Mouse (Mus musculus) liver, embryonic 14.5 days (tissue): ENCODE measurements around the gene Klk9. TPM values are rescaled to one million over a fixed set of nuclear protein-coding genes. Genes with fewer than 3 reads are reported as not detected.

Source experiments
- ATAC-seq: fragments of 200-750 bp; cut with Nextera tagmentation; 2 replicates; pipeline ENCODE4 v1.8.0; 2017; ENCODE audit warnings: moderate number of reproducible peaks, mild to moderate bottlenecking, moderate library complexity; ENCODE audit not compliant: insufficient read depth
- DNase-seq, 3 experiments: peaks; one replicate each; pipeline ENCODE4 v3.0.0-alpha.2; 2012 to 2013; ENCODE audit warnings: low read depth in 3 of 3, low spot score in 3 of 3
- H3K27ac ChIP-seq: fragments of 300-500 bp; sonication (generic); 2 replicates; pipeline ENCODE4 v1.5.1; 2014; ENCODE audit warnings: moderate library complexity, mild to moderate bottlenecking, control low read depth, inconsistent platforms
- H3K27me3 ChIP-seq: fragments of 300-500 bp; sonication (generic); 2 replicates; pipeline ENCODE4 v1.6.1; 2014; ENCODE audit warnings: mild to moderate bottlenecking, low read length, moderate library complexity; ENCODE audit not compliant: control insufficient read depth, insufficient read depth
- H3K36me3 ChIP-seq: fragments of 300-500 bp; sonication (generic); replicated peaks from 2 replicates; pipeline ENCODE4 v1.6.1; 2014; ENCODE audit warnings: low read depth; ENCODE audit not compliant: control insufficient read depth, insufficient read depth
- H3K4me1 ChIP-seq, 2 experiments: fragments of 200-500 bp in 1 of 2; fragments of 300-500 bp in 1 of 2; sonication (generic) in 1 of 2; replicated peaks; 2 replicates each; pipeline ENCODE4 v1.6.1; 2012 to 2014; ENCODE audit warnings: antibody characterized with exemption in 1 of 2, inconsistent platforms in 1 of 2, low read length in 1 of 2; ENCODE audit not compliant: control insufficient read depth in 2 of 2, insufficient read depth in 2 of 2
- H3K4me2 ChIP-seq: fragments of 300-500 bp; sonication (generic); 2 replicates; pipeline ENCODE4 v1.6.1; 2014; ENCODE audit warnings: low read depth, mild to moderate bottlenecking, control low read depth, moderate library complexity
- H3K4me3 ChIP-seq, 2 experiments: fragments of 200-500 bp in 1 of 2; fragments of 300-500 bp in 1 of 2; sonication (generic) in 1 of 2; 2 replicates each; pipeline ENCODE4 v1.5.1; 2012 to 2014; ENCODE audit warnings: low read depth in 2 of 2, low read length in 2 of 2, mild to moderate bottlenecking in 2 of 2, control low read depth in 1 of 2, inconsistent platforms in 1 of 2, moderate library complexity in 1 of 2; ENCODE audit not compliant: insufficient read depth in 1 of 2
- H3K9ac ChIP-seq: fragments of 300-500 bp; sonication (generic); replicated peaks from 2 replicates; pipeline ENCODE4 v1.6.1; 2014; ENCODE audit warnings: mild to moderate bottlenecking, control low read depth, moderate library complexity
- H3K9me3 ChIP-seq: fragments of 300-500 bp; sonication (generic); 2 replicates; pipeline ENCODE4 v1.6.1; 2016; ENCODE audit warnings: low read length, mixed read lengths; ENCODE audit not compliant: control insufficient read depth
- CTCF ChIP-seq: IDR thresholded peaks from 2 replicates; pipeline ENCODE4 v1.5.1; 2016; ENCODE audit warnings: antibody characterized with exemption, low read depth, control low read depth
- EP300 ChIP-seq: IDR thresholded peaks from 2 replicates; pipeline ENCODE4 v1.6.1; 2016; ENCODE audit warnings: antibody characterized with exemption, low read depth
- WGBS: fragments of 180-500 bp; shearing (Covaris S2); extraction: QIAGEN DNeasy Blood & Tissue Kit; methylation state at CpG from one replicate; pipeline ENCODE4 v1.1.7; 2014; ENCODE audit not compliant: insufficient replicate concordance; 5-methylcytosine and 5-hydroxymethylcytosine counted together
- polyA plus RNA-seq, 2 experiments: library from polyadenylated mRNA; depleted of rRNA in 1 of 2; stranded (reverse) in 1 of 2; unstranded in 1 of 2; fragments of >200 nt; fragmentation: Nextera tagmentation in 1 of 2; extraction: Ambion mirVana in 1 of 2; gene quantifications; 2 replicates each; pipeline versions ENCODE4 v1.2.1 to v1.2.3; 2012 to 2014

Klk9 gene
- polyA plus RNA-seq, 2 experiments, result not detected

GRCm38 (mm10) chr7:43799876-43800275 lies 8.2 kb downstream of the Klk9 start:
- no peaks in the 10 kb centered on the region for H3K36me3 ChIP-seq
- H3K9ac ChIP-seq, result no peak overlapping the region
- H3K4me2 ChIP-seq, result no peak overlapping the region
- no peaks in the 10 kb centered on the region for H3K9me3 ChIP-seq
- no peak overlapping the region for H3K27ac ChIP-seq
- 52% methylated on average over 7 of the region's 7 CpGs for WGBS
- peaks cover 15% of the 10 kb centered on the region for H3K27me3 ChIP-seq
- H3K4me1 ChIP-seq, result no peaks in the 10 kb centered on the region
- TF ChIP-seq EP300 (no peak), CTCF (no peak)
- DNase-seq (no peak), ATAC-seq (no peak)
- no peak overlapping the region for H3K4me3 ChIP-seq

- Histone ChIP-seq H3K36me3 (no peaks in the 10 kb centered on the region), H3K9ac (no peak within 1 kb of the TSS), H3K4me3 (no peak within 1 kb of the TSS), H3K27ac (no peak within 1 kb of the TSS), H3K4me2 (no peak within 1 kb of the TSS), H3K27me3 (no peaks in the 10 kb centered on the region), H3K9me3 (no peaks in the 10 kb centered on the region), H3K4me1 (no peaks in the 10 kb centered on the region)
- DNase-seq (no peak), ATAC-seq (no peak)
- TF ChIP-seq EP300, result no peak
- no peak for TF ChIP-seq CTCF
- 47% methylated on average over 5 of the region's 5 CpGs for WGBS
These were observed 19.3 kb downstream of the Klk9 start, which contains the start of gene Klk7 for GRCm38 (mm10) chr7:43810994-43811393. Gene Klk7, plus strand, starts transcription at chr7:43811294.

- H3K4me3 ChIP-seq, result no peak overlapping the region
- TF ChIP-seq CTCF (no peak), EP300 (no peak)
- no peak for ATAC-seq
- H3K4me1 ChIP-seq, result no peaks in the 10 kb centered on the region
- 59% methylated on average over 7 of the region's 7 CpGs for WGBS
- no peak overlapping the region for H3K4me2 ChIP-seq
- H3K9me3 ChIP-seq, result no peaks in the 10 kb centered on the region
- no peak overlapping the region for H3K27ac ChIP-seq
- no peaks in the 10 kb centered on the region for H3K36me3 ChIP-seq
- DNase-seq, result no peak
- no peak overlapping the region for H3K9ac ChIP-seq
- H3K27me3 ChIP-seq, result no peaks in the 10 kb centered on the region
These were observed 23.5 kb downstream of the Klk9 start for GRCm38 (mm10) chr7:43815211-43815610.

- no peaks in the 10 kb centered on the region for H3K9me3 ChIP-seq
- H3K27me3 ChIP-seq, result no peaks in the 10 kb centered on the region
- no peak overlapping the region for H3K4me2 ChIP-seq
- TF ChIP-seq EP300 (no peak), CTCF (no peak)
- H3K27ac ChIP-seq, result no peak overlapping the region
- no peaks in the 10 kb centered on the region for H3K36me3 ChIP-seq
- H3K4me3 ChIP-seq, result no peak overlapping the region
- ATAC-seq (no peak), DNase-seq (no peak)
- H3K4me1 ChIP-seq, result no peaks in the 10 kb centered on the region
- H3K9ac ChIP-seq, result no peak overlapping the region
These were observed 25.1 kb downstream of the Klk9 start for GRCm38 (mm10) chr7:43816746-43817145.

GRCm38 (mm10) chr7:43821581-43821980 lies 29.9 kb downstream of the Klk9 start:
- H3K27me3 ChIP-seq, result no peaks in the 10 kb centered on the region
- no peaks in the 10 kb centered on the region for H3K36me3 ChIP-seq

GRCm38 (mm10) chr7:43824199-43824598 lies 32.5 kb downstream of the Klk9 start, which contains the start of gene Klk6:
Gene Klk6, plus strand, starts transcription at chr7:43824499.
- Histone ChIP-seq H3K36me3 (no peaks in the 10 kb centered on the region), H3K9ac (no peak within 1 kb of the TSS), H3K27me3 (no peaks in the 10 kb centered on the region), H3K4me3 (no peak within 1 kb of the TSS), H3K9me3 (no peaks in the 10 kb centered on the region), H3K4me2 (no peak within 1 kb of the TSS), H3K27ac (no peak within 1 kb of the TSS), H3K4me1 (no peaks in the 10 kb centered on the region)
- DNase-seq, result no peak
- WGBS, result 67% methylated on average over 10 of the region's 10 CpGs
- TF ChIP-seq EP300, result no peak
- no peak for TF ChIP-seq CTCF
- no peak for ATAC-seq

More at GRCm38 (mm10) chr7:43821581-43821980, 29.9 kb downstream of the Klk9 start:
- Histone ChIP-seq H3K9me3 (no peaks in the 10 kb centered on the region), H3K27ac (no peak overlapping the region), H3K4me2 (no peak overlapping the region), H3K4me3 (no peak overlapping the region), H3K9ac (no peak overlapping the region), H3K4me1 (no peaks in the 10 kb centered on the region)
- no peak for ATAC-seq
- 75% methylated on average over 7 of the region's 7 CpGs for WGBS
- TF ChIP-seq EP300 (no peak), CTCF (no peak)
- DNase-seq, result no peak
